Mouse (Mus musculus) naive thymus-derived CD4-positive, alpha-beta T cell, adult 5 months (primary cell): Measurements from ENCODE around the gene 9830107B12Rik. TPM values are rescaled to one million over a fixed set of nuclear protein-coding genes. Genes with fewer than 3 reads are reported as not detected.

ENCODE experiments used
- polyA plus RNA-seq: library from polyadenylated mRNA; unstranded; fragments of 100-300 nt; shearing (Covaris generic); gene quantifications from one replicate; pipeline ENCODE4 v1.2.1, GENCODE M21; 2017

Gene 9830107B12Rik
- not detected for polyA plus RNA-seq

GRCm38 (mm10) chr17:48146120-48146519 lies at the start of gene 9830107B12Rik:
Gene 9830107B12Rik, minus strand, starts transcription at chr17:48146268.

GRCm38 (mm10) chr17:48167103-48167502 lies 21.0 kb upstream of the 9830107B12Rik start, which contains the start of gene A530064D06Rik:
Gene A530064D06Rik, minus strand, starts transcription at chr17:48167275.

DNA sequence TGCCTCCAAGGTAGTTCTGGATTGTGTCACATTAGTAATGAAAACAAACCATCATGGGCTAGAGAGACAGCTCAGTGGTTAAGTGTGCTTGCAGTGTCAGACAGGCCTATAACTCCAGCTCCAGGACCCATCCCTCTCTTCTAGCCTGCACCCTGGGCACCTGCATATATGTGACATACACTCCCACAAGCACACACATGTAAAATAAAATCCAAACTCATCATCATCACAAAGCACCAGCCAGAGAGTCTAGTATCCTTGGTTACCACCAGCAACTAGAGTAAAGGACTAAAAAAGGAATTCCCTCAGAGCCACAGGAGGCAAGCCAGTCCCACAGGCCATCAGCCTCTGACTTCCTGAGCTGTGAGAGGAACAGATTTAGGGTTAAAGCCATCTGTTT lies 57.0 kb downstream of the 9830107B12Rik start, which contains the start of gene 1700067P10Rik:
Gene 1700067P10Rik, plus strand, starts transcription at position 301 of the 400 bp plus-strand sequence.

Other genes with a start within 250 kb of the 9830107B12Rik start
- gene Foxp4, start 221.6 kb downstream of the 9830107B12Rik start, polyA plus RNA-seq, result 17.7 TPM
- gene 1700122O11Rik, start 108.0 kb downstream of the 9830107B12Rik start, polyA plus RNA-seq, result not detected
- not detected for gene 1700067P10Rik, start 56.9 kb downstream of the 9830107B12Rik start, polyA plus RNA-seq
- gene A530064D06Rik, start 21.0 kb upstream of the 9830107B12Rik start, polyA plus RNA-seq, result not detected
- not detected for gene Trem1, start 86.5 kb upstream of the 9830107B12Rik start, polyA plus RNA-seq
- gene Trem3, start 101.5 kb upstream of the 9830107B12Rik start, polyA plus RNA-seq, result not detected
- gene Treml4, start 118.0 kb upstream of the 9830107B12Rik start, polyA plus RNA-seq, result not detected
- 15.5 TPM for gene Treml2, start 153.2 kb upstream of the 9830107B12Rik start, polyA plus RNA-seq
- 4.5 TPM for gene B430306N03Rik, start 169.9 kb upstream of the 9830107B12Rik start, polyA plus RNA-seq
- not detected for gene Trem2, start 200.1 kb upstream of the 9830107B12Rik start, polyA plus RNA-seq
- gene Treml1, start 213.6 kb upstream of the 9830107B12Rik start, polyA plus RNA-seq, result not detected